Mouse (Mus musculus): ENCODE results near the gene 1700019D03Rik.

1700019D03Rik gene

DNA sequence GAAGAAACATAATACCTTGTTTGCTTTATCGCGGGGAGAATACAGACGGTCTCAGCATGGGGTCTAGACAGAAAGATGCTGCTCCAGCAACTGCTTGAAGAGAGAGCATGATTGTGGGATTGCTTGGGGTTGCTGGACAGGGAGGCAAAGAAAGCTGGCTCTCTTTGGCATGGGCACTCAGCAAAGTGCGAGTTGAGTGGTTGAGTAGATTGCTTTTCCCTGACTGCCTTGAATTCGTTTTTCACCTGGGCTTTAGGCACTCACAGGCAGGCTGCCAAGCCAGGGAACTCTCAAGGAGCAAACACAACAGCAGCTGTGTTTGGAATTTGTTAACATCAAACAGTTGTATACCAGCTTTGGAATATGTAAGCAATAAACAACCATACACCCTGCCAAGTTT, at the start of gene 1700019D03Rik:
1700019D03Rik (minus strand) TSS at position 101 of the 400 bp plus-strand sequence.
- DNase-seq = no peak

GRCm38 (mm10) chr1:53063921-53064320, 43.9 kb upstream of the 1700019D03Rik start:
- DNase-seq = no peak

DNA sequence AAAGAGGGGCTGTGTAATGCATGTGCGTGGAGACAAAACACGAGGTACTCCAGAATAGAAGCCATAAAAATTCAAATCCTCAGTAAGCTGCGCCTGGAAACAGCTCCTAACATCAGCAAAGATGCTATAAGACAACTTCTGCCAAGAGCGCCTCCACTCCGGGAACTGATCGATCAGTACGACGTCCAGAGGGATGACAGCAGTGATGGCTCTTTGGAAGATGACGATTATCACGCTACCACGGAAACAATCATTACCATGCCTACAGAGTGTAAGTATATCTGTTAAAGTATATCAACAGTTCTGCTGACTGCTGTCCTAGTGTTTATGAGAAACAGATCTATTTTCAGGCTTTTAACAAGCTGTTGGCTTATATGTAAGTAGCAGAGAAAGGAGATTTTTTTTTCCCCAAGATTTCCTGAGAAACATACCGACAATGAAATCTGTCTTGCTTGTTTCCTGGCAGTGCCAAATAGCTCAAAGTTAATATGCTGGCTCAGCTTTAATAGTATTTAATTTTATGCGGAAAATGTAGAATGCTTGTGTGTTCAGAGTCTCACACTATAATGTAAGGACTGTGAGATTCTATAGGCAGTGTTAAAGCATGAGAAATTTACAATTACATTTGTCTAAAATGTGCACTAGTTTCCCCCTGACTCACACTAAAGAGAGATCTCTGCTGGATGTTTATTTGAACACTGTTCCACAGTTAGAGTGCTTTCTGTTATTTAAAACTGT, 42.1 kb upstream of the 1700019D03Rik start:
- DNase-seq = no peak

GRCm38 (mm10) chr1:53061340-53061739, 41.4 kb upstream of the 1700019D03Rik start, which contains the start of gene Mstn:
Gene Mstn, plus strand, starts transcription at chr1:53061640.
- DNase-seq = no peak

DNA sequence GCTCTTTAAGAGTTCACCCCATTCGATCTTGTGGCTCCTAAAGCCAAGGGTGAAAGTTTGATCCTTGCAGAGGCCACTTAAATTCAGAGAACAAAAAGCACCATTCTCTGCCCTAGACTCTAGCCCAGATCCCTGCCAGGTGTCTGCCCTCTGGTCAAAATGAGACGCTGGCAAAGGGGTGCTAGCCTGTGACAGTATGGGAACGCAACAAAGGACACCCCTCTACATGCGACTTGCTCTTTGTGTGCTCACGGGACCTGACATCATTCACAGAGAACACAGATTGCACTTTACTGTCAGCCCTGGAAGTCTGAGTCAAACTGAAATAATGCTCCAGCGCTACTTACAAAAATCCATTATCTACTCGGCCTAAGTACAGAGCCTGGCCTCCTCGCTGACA, 40.5 kb upstream of the 1700019D03Rik start:
- no peak for DNase-seq

- no peak for DNase-seq
Observed at GRCm38 (mm10) chr1:53059106-53059505, 39.1 kb upstream of the 1700019D03Rik start.

DNA sequence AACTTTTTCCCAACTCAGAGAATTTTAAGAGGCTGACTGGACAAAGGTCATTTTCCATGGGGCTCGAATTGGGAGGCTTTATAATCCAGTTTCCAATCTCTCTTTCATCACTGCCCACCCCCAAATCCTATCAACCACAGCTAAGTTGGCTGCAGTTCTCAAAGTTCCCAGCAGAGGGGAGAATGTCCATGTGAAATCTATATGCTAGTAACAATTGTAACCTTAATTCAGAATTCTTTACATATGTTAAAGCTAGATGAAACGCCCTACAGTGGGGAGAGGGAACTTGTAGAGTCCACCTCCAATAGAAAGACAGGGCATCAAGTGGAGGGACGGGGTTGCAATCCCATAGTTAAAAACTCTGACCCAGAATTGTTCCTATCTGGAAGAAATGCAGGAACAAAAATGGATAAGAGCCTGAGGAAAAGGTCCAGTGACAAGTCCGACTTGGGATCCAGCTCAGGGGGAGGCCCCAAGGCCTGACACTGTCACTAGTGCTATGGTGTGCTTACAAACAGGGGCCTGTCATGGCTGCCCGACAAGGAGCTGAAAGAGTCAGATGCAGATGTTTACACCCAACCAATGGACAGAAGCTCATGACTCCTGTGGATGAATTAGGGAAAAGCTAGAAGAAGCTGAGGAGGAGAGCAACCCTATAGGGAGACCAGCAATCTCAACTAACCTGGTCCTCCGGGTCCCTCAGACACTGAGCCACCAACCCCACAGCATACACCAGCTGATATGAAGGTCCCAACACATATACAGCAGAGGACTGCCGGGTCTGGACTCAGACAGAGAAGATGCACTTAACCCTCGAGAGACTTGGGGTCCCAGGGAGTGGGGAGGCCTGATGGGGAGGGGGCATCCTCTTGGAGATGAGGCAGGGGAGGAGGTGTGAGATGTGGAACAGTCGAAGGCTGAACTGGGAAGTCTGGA, 33.4 kb upstream of the 1700019D03Rik start:
- peak; percentile 81 for DNase-seq

GRCm38 (mm10) chr1:53049763-53050427, 29.9 kb upstream of the 1700019D03Rik start:
- no peak for DNase-seq

DNA sequence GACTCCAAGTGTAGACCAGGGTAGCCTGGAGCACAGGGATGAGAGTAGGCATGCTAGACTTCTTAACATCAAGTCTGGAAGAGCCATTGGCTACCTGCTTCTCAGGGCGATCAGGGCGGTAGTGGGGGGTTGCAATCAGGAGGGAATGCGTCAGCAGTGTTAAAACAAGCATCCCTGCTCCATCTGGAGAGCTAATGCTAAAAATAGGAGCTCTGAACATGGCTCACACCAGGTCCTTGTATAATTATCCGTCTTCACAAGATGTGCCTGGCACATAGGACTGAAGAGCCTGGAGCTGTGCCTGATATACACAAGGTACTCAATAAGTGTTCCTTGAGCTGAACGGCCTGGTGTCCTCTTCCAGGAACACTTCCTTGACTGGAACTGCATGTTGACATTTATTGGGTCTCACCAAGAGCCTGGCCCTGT, 17.5 kb upstream of the 1700019D03Rik start:
- DNase-seq = no peak

- DNase-seq = no peak
Observed at GRCm38 (mm10) chr1:53032550-53032949, 12.6 kb upstream of the 1700019D03Rik start.

GRCm38 (mm10) chr1:53018746-53019505, 1.1 kb downstream of the 1700019D03Rik start:
- no peak for DNase-seq

DNA sequence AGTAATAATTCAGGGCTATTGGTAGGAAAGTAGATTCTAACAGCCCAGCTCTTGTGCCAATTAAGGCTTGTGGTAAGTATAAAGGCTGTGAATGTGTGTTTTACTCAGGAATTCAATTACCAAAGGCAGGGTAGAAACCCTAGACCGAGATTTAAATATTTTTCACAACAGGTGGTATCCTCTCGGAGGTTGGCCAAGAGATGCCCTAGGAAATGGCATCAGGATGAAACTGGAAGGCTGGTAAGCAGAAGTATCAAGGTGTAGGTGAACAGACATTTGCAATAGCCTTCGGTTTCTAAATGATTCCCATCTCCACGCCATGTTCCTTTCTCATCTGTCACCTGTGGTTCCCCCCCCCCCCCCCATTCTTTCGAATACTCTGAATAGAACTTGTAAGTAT, 4.4 kb downstream of the 1700019D03Rik start:
- no peak for DNase-seq

GRCm38 (mm10) chr1:53014716-53015115, 5.3 kb downstream of the 1700019D03Rik start:
- DNase-seq = no peak

- DNase-seq = no peak
Observed at GRCm38 (mm10) chr1:52986692-52987091, 33.3 kb downstream of the 1700019D03Rik start.

DNA sequence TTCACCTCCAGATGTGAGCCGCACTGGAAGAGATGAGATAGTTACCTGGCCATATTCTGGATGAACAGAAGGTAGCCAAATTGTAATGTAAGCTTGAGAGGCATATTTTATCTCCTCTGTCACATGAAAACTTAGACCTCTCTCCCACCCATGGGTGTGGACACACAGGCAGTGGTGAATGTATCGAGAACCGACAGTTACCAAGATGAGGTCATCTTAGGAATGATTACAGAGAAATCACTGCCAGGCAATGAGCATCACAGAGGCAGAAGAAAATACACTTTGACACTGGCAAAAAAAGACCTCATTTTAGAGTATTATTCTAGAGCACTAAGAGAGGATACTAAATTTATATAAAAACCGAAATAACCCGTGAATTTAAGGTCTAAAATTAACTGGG, 46.8 kb downstream of the 1700019D03Rik start:
- no peak for DNase-seq

- DNase-seq = no peak
Observed at GRCm38 (mm10) chr1:52971881-52972503, 48.0 kb downstream of the 1700019D03Rik start.

- DNase-seq = no peak
Observed at GRCm38 (mm10) chr1:52964581-52964980, 55.4 kb downstream of the 1700019D03Rik start.

DNA sequence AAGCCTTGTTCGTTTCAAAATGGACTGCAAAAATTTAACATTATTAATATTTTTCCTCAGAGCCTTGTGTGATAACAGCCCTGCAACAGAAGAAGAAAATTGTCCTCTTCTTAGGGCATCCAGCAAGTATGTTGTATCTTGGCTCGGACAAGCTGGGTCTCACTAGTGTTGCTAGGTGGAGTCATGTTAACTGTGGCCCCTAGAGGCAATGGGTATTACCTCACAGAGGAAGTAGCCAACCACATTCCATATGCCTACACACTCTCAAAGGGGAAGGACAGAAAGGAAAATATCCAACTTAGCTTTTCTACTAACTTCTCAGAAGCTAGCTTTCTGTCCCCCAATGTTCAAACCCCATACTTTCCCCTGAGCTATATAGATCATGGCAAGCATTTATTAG, 56.9 kb downstream of the 1700019D03Rik start:
- DNase-seq = no peak

- no peak for DNase-seq
Observed at GRCm38 (mm10) chr1:52960191-52960590, 59.8 kb downstream of the 1700019D03Rik start.

DNA sequence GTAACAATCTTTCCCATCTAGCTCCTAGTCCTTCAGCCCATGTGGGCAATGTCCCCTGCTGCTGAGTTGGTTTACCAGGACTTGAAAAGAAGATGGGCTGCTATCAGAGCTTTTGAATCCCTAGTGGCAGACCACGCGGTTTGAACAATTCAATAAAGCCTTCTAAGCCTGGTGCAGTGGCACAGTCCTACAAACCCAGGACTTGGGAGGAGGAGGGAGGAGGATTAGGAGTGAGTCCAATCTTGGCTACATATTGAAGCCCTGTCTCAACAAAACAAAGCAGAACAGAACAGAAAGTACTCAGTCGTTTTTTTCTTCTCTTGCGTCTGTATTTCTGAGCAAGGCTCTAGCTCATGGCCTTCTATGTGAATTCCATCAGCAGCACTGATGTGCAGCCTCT, 63.2 kb downstream of the 1700019D03Rik start:
- DNase-seq = no peak

DNA sequence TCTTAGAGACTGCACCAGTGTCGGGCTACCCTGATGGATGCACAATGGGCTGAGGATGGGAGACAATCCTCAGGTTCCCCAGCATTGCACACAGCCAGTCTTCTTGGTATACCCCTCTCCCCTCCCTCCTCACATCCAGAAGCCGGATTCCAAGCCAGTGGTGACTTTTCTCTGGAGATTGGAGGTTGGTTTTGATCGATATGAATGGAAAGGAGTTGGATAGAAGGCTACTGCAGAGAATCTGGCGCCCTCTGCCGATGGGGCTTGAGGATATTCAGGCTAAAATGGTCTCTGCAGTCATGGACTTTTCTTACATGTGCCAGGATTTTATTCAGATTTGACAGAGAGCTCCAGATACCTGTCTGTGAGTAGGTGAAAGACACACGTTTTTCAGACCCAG, 64.9 kb downstream of the 1700019D03Rik start:
- peak; percentile 71 for DNase-seq

DNA sequence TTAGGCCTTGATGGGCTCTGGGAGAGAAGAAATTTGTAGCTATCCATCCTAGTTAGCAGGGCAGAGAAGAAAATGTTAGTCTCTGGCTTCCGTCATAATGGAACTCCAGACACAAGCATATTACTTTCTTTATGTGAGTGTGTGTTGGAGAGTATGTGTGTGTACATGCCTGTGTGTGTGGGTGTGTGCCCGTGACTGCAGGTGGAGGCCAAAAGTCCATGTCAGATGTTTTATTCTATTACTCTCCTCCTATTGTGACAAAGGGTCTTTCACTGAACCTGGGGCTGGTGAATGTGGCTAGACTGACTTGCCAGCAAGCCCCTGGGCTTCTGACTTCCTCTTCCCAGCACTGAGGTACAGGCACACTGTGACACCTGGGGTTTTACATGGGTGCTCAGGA, 65.5 kb downstream of the 1700019D03Rik start:
- no peak for DNase-seq
